ENCODE assay signal across 16 mouse cellular contexts in the genomic region with DNA sequence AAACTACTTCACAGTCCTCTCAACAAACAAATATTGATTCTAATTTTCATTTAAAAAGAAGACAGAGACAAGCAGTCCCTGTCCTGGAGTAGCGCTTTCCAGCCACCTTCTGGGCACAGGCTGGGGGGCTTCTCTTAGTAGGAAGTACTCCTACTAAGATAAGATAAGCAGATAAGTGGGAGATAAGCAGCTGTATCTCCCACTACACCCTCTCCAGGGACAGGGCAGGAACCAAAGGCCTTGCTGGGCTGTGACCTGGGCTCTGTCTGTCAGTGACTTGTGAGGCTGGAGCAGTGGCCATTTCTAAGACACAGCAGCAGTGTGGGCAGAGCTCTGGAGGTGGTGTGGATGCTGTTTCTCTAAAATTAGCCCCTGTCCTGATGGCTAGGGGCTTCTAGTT. TPM values are rescaled to one million over a fixed set of nuclear protein-coding genes. Genes with fewer than 3 reads are reported as not detected.
DNase-seq lines count a peak whose midpoint lies in the region; ATAC-seq and TF ChIP-seq lines count a peak whose summit lies in the region.
"Had no signal": no experiment of that assay in that cellular context is flagged by ENCODE, and none has a peak within 500 bp of the region (broad histone marks: within the 10 kb centered on the region; RNA-seq: fewer than 3 reads in every experiment).

No protein-coding gene starts in this region.

- TF ChIP-seq CTCF in heart, adult 2 months (IDR thresholded peaks at IDR 0.05): no peak
- TF ChIP-seq CTCF in kidney, adult 2 months (conservative IDR thresholded peaks at IDR 0.05; ENCODE audit: insufficient read depth, insufficient read length, low read depth, low read length): no peak

- no peaks in the 10 kb centered on the region for H3K36me3 ChIP-seq in heart, adult 2 months (ENCODE audit: control insufficient read depth, insufficient read depth, low read length)
- H3K36me3 ChIP-seq in kidney, adult 2 months (ENCODE audit: control insufficient read depth, insufficient read depth, low read length): no peaks in the 10 kb centered on the region
- no peaks in the 10 kb centered on the region for H3K36me3 ChIP-seq in neural tube, embryonic 11.5 days (ENCODE audit: control insufficient read depth, insufficient read depth, low read length)
- H3K36me3 ChIP-seq in neural tube, embryonic 15.5 days: no peaks in the 10 kb centered on the region
- H3K36me3 ChIP-seq: midbrain, embryonic 13.5 days had no signal

- peak overlapping the region; percentile 34 for H3K4me3 ChIP-seq in heart, adult 2 months
- H3K4me3 ChIP-seq in kidney, adult 2 months (ENCODE audit: insufficient read depth, low read depth, low read length): no peak overlapping the region
- H3K4me3 ChIP-seq in neural tube, embryonic 11.5 days (ENCODE audit: low read depth, low read length): no peak overlapping the region
- no peak overlapping the region for H3K4me3 ChIP-seq in neural tube, embryonic 15.5 days (replicated peaks)
- H3K4me3 ChIP-seq: midbrain, embryonic 13.5 days had no signal

- intact Hi-C loops in heart, adult 2 months (cut with DNase I): no loop called here
- intact Hi-C loops in heart, postnatal 36 days (cut with DNase I): no loop called here

- no peak for DNase-seq in heart, adult 2 months
- no peak for DNase-seq in heart, postnatal 36 days
- no peak for DNase-seq in kidney, adult 2 months
- no peak for DNase-seq in kidney, postnatal 4 days
- DNase-seq in neural tube, embryonic 11.5 days (ENCODE audit: low spot score): no peak
- DNase-seq in Muller cell, postnatal 12 days (ENCODE audit: inconsistent ontology term): no peak
- DNase-seq in embryo, embryonic 11 days: no peak
- DNase-seq: cerebellum, adult 11-12 months; thymus, postnatal 14 days had no signal

- no peaks in the 10 kb centered on the region for H3K27me3 ChIP-seq in heart, adult 2 months (ENCODE audit: control insufficient read depth, insufficient read depth, low read length)
- no peaks in the 10 kb centered on the region for H3K27me3 ChIP-seq in kidney, adult 2 months (replicated peaks; ENCODE audit: control insufficient read depth, insufficient read depth, low read length)
- H3K27me3 ChIP-seq in neural tube, embryonic 11.5 days (ENCODE audit: control insufficient read depth, insufficient read depth, low read length): no peaks in the 10 kb centered on the region
- H3K27me3 ChIP-seq in neural tube, embryonic 15.5 days (replicated peaks): no peaks in the 10 kb centered on the region
- H3K27me3 ChIP-seq: midbrain, embryonic 13.5 days had no signal

- H3K9me3 ChIP-seq in neural tube, embryonic 11.5 days (ENCODE audit: control insufficient read depth, low read length): no peaks in the 10 kb centered on the region
- no peaks in the 10 kb centered on the region for H3K9me3 ChIP-seq in neural tube, embryonic 15.5 days (replicated peaks)
- H3K9me3 ChIP-seq: midbrain, embryonic 13.5 days had no signal

- no peak overlapping the region for H3K4me2 ChIP-seq in neural tube, embryonic 11.5 days (ENCODE audit: low read depth)
- H3K4me2 ChIP-seq in neural tube, embryonic 15.5 days: no peak overlapping the region
- H3K4me2 ChIP-seq: midbrain, embryonic 13.5 days had no signal

- ATAC-seq in neural tube, embryonic 11.5 days (ENCODE audit: insufficient read depth, low FRiP score, low TSS enrichment): no peak
- ATAC-seq in neural tube, embryonic 15.5 days (ENCODE audit: low FRiP score): no peak
- ATAC-seq: forebrain, embryonic 16.5 days; midbrain, embryonic 13.5 days had no signal

- no peak for TF ChIP-seq EP300 in heart, adult 2 months (IDR thresholded peaks at IDR 0.05; ENCODE audit: insufficient read depth, low read depth, low read length)

- TF ChIP-seq POLR2A in heart, adult 2 months (IDR thresholded peaks at IDR 0.05; ENCODE audit: insufficient read depth, low read depth, low read length): no peak
- TF ChIP-seq POLR2A in kidney, adult 2 months (IDR thresholded peaks at IDR 0.05; ENCODE audit: low read depth, low read length): no peak

- peaks cover 39% of the 10 kb centered on the region for H3K4me1 ChIP-seq in heart, adult 2 months (ENCODE audit: control insufficient read depth, insufficient read depth, low read length)
- H3K4me1 ChIP-seq in kidney, adult 2 months (ENCODE audit: control insufficient read depth, insufficient read depth, low read length): no peaks in the 10 kb centered on the region
- H3K4me1 ChIP-seq in neural tube, embryonic 11.5 days (ENCODE audit: control insufficient read depth, insufficient read depth, low read length): peaks cover 18% of the 10 kb centered on the region; the same call in 1 of the 2 replicates
- H3K4me1 ChIP-seq in neural tube, embryonic 15.5 days: peaks cover 13% of the 10 kb centered on the region

- H3K27ac ChIP-seq in heart, adult 2 months: peak overlapping the region; percentile 92
- H3K27ac ChIP-seq in kidney, adult 2 months (ENCODE audit: insufficient read depth, low read depth, low read length): peak overlapping the region; percentile 74
- peak overlapping the region; percentile 11; the same call in 1 of the 2 replicates for H3K27ac ChIP-seq in neural tube, embryonic 11.5 days (ENCODE audit: low read depth, low read length)
- H3K27ac ChIP-seq in neural tube, embryonic 15.5 days (replicated peaks): no peak overlapping the region
- H3K27ac ChIP-seq: midbrain, embryonic 13.5 days had no signal

- no peaks in the 10 kb centered on the region for H3K79me2 ChIP-seq in heart, adult 2 months (replicated peaks; ENCODE audit: control insufficient read depth, insufficient read depth, low read length)

- peak overlapping the region; percentile 18 for H3K9ac ChIP-seq in heart, adult 2 months (ENCODE audit: low read depth, low read length)
- no peak overlapping the region for H3K9ac ChIP-seq in neural tube, embryonic 11.5 days (ENCODE audit: low read length)
- H3K9ac ChIP-seq in neural tube, embryonic 15.5 days (replicated peaks): no peak overlapping the region
- H3K9ac ChIP-seq: midbrain, embryonic 13.5 days had no signal

- WGBS in heart, adult 2 months: 70% methylated on average over 1 of the region's 1 CpGs
- 97% methylated on average over 1 of the region's 1 CpGs for WGBS in kidney, adult 2 months
- 94% methylated on average over 1 of the region's 1 CpGs for WGBS in neural tube, embryonic 11.5 days
- WGBS in neural tube, embryonic 15.5 days: 80% methylated on average over 1 of the region's 1 CpGs

RNA-seq across cellular contexts. Expression of gene Egfl7, which starts 4.4 kb away (rescaled TPM):
- 100 to 1,000 TPM; 102 to 111 TPM for total RNA-seq in heart, adult 2 months (2021)
- 499 and 610 TPM in 2 replicates for polyA plus RNA-seq in heart, adult 2 months (2012; rRNA removed)
- total RNA-seq in heart, postnatal 36 days (2021): 100 to 1,000 TPM; 146 to 183 TPM
- 297 and 304 TPM in 2 replicates for polyA plus RNA-seq in kidney, adult 2 months (2012; rRNA removed)
- polyA plus RNA-seq in neural tube, embryonic 11.5 days (2014; fragmentation: Nextera tagmentation; extraction: Ambion mirVana): 68.5 and 75.7 TPM in 2 replicates
- 76.5 and 94.1 TPM in 2 replicates for polyA plus RNA-seq in neural tube, embryonic 15.5 days (2015; fragmentation: Nextera tagmentation; extraction: Ambion mirVana)

RNA-seq across cellular contexts. Expression of gene Gm20532, which starts 11.1 kb away (rescaled TPM):
- not detected for total RNA-seq in heart, adult 2 months (2021)
- not detected in 2 replicates for polyA plus RNA-seq in heart, adult 2 months (2012; rRNA removed)
- not detected for total RNA-seq in heart, postnatal 36 days (2021)
- polyA plus RNA-seq in kidney, adult 2 months (2012; rRNA removed): not detected in 2 replicates
- not detected in 2 replicates for polyA plus RNA-seq in neural tube, embryonic 11.5 days (2014; fragmentation: Nextera tagmentation; extraction: Ambion mirVana)
- polyA plus RNA-seq in neural tube, embryonic 15.5 days (2015; fragmentation: Nextera tagmentation; extraction: Ambion mirVana): not detected in 2 replicates
- total RNA-seq: adrenal gland, postnatal 10 days; gastrocnemius, postnatal 4 days had no signal
- polyA plus RNA-seq: forebrain, embryonic 16.5 days; limb, embryonic 11.5 days; midbrain, embryonic 13.5 days; small intestine, adult 2 months had no signal

RNA-seq across cellular contexts. Expression of gene Agpat2, which starts 28.8 kb away (rescaled TPM):
- total RNA-seq in heart, adult 2 months (2021): 10 to 100 TPM; 52.8 to 59.2 TPM
- polyA plus RNA-seq in heart, adult 2 months (2012; rRNA removed): 117 and 142 TPM in 2 replicates
- total RNA-seq in heart, postnatal 36 days (2021): 10 to 100 TPM; 69.1 to 71.6 TPM
- 165 and 192 TPM in 2 replicates for polyA plus RNA-seq in kidney, adult 2 months (2012; rRNA removed)
- polyA plus RNA-seq in neural tube, embryonic 11.5 days (2014; fragmentation: Nextera tagmentation; extraction: Ambion mirVana): 6.8 and 7.5 TPM in 2 replicates
- 5.5 and 13.6 TPM in 2 replicates for polyA plus RNA-seq in neural tube, embryonic 15.5 days (2015; fragmentation: Nextera tagmentation; extraction: Ambion mirVana)

RNA-seq across cellular contexts. Expression of gene Fam69b, which starts 52.9 kb away (rescaled TPM):
- 10 to 100 TPM; 20.0 to 21.1 TPM for total RNA-seq in heart, adult 2 months (2021)
- polyA plus RNA-seq in heart, adult 2 months (2012; rRNA removed): 45.7 and 47.6 TPM in 2 replicates
- total RNA-seq in heart, postnatal 36 days (2021): 10 to 100 TPM; 26.4 to 28.3 TPM
- 12.2 and 14.5 TPM in 2 replicates for polyA plus RNA-seq in kidney, adult 2 months (2012; rRNA removed)
- 43.7 and 50.3 TPM in 2 replicates for polyA plus RNA-seq in neural tube, embryonic 11.5 days (2014; fragmentation: Nextera tagmentation; extraction: Ambion mirVana)
- 121 and 145 TPM in 2 replicates for polyA plus RNA-seq in neural tube, embryonic 15.5 days (2015; fragmentation: Nextera tagmentation; extraction: Ambion mirVana)

RNA-seq across cellular contexts. Expression of gene Notch1, which starts 58.9 kb away (rescaled TPM):
- 10 to 100 TPM; 31.6 to 32.4 TPM for total RNA-seq in heart, adult 2 months (2021)
- 22.0 and 23.2 TPM in 2 replicates for polyA plus RNA-seq in heart, adult 2 months (2012; rRNA removed)
- total RNA-seq in heart, postnatal 36 days (2021): 10 to 100 TPM; 29.5 to 34.0 TPM
- 16.1 and 17.7 TPM in 2 replicates for polyA plus RNA-seq in kidney, adult 2 months (2012; rRNA removed)
- 56.9 and 60.4 TPM in 2 replicates for polyA plus RNA-seq in neural tube, embryonic 11.5 days (2014; fragmentation: Nextera tagmentation; extraction: Ambion mirVana)
- 11.7 and 22.6 TPM in 2 replicates for polyA plus RNA-seq in neural tube, embryonic 15.5 days (2015; fragmentation: Nextera tagmentation; extraction: Ambion mirVana)
